Comparison of ENCODE assay signal across 12 mouse cellular contexts in genomic region chr2:119817047-119817446, GRCm38 (mm10). TPM values are rescaled to one million over a fixed set of nuclear protein-coding genes. Genes with fewer than 3 reads are reported as not detected.
DNase-seq lines count a peak whose midpoint lies in the region; ATAC-seq and TF ChIP-seq lines count a peak whose summit lies in the region.
"Had no signal": no experiment of that assay in that cellular context is flagged by ENCODE, and none has a peak within 500 bp of the region (broad histone marks: within the 10 kb centered on the region; RNA-seq: fewer than 3 reads in every experiment).

No protein-coding gene starts in this region.

- WGBS in lung, adult 2 months, result 86% methylated on average over 5 of the region's 5 CpGs
- WGBS in midbrain, embryonic 16.5 days, result 80% methylated on average over 5 of the region's 5 CpGs

- no peak overlapping the region for H3K9ac ChIP-seq in midbrain, embryonic 16.5 days (ENCODE audit: low read depth, low read length)
- H3K9ac ChIP-seq: heart, embryonic 15.5 days had no signal

- DNase-seq in adrenal gland, postnatal 14 days, result peak; percentile 50
- no peak for DNase-seq in adrenal gland, adult 18-20 months (ENCODE audit: low spot score in 2 of 2)
- DNase-seq in lung, adult 18-20 months, result peak; percentile 63 to 72
- no peak for DNase-seq in lung, adult 2 months
- DNase-seq in cerebellum, postnatal 36 days, result peak; percentile 72 to 82
- DNase-seq in thymus, adult 18-20 months, result no peak

- TF ChIP-seq POLR2A in lung, adult 2 months (IDR thresholded peaks at IDR 0.05; ENCODE audit: borderline replicate concordance, extremely low read depth, low read depth, low read length), result no peak

- peaks cover 7% of the 10 kb centered on the region; the same call in 1 of the 2 replicates for H3K36me3 ChIP-seq in midbrain, embryonic 16.5 days (ENCODE audit: control insufficient read depth, insufficient read depth, low read length)
- H3K36me3 ChIP-seq: heart, embryonic 15.5 days had no signal

- peak overlapping the region; percentile 13; the same call in 1 of the 2 replicates for H3K27ac ChIP-seq in midbrain, embryonic 16.5 days (ENCODE audit: low read length)
- H3K27ac ChIP-seq: heart, embryonic 15.5 days had no signal

- ATAC-seq in midbrain, embryonic 16.5 days, result peak; percentile 84
- no peak for ATAC-seq in erythroid progenitor cell, adult 5-6 weeks (replicated peaks; ENCODE audit: low FRiP score, poor library complexity, severe bottlenecking)

- H3K4me1 ChIP-seq in lung, adult 2 months (ENCODE audit: control insufficient read depth, insufficient read depth, low read length), result no peaks in the 10 kb centered on the region
- no peaks in the 10 kb centered on the region for H3K4me1 ChIP-seq in midbrain, embryonic 16.5 days (ENCODE audit: control insufficient read depth, insufficient read depth, low read length)

- H3K4me2 ChIP-seq in midbrain, embryonic 16.5 days (ENCODE audit: low read length), result no peak overlapping the region
- H3K4me2 ChIP-seq: heart, embryonic 15.5 days had no signal

- H3K27me3 ChIP-seq in midbrain, embryonic 16.5 days (ENCODE audit: control insufficient read depth, insufficient read depth, low read depth, low read length), result no peaks in the 10 kb centered on the region
- H3K27me3 ChIP-seq: heart, embryonic 15.5 days had no signal

- no peaks in the 10 kb centered on the region for H3K9me3 ChIP-seq in midbrain, embryonic 16.5 days (replicated peaks; ENCODE audit: control insufficient read depth, low read length, poor library complexity, severe bottlenecking)
- H3K9me3 ChIP-seq: heart, embryonic 15.5 days had no signal

- H3K4me3 ChIP-seq in lung, adult 2 months (replicated peaks; ENCODE audit: extremely low read depth, low read depth, low read length), result no peak overlapping the region
- no peak overlapping the region for H3K4me3 ChIP-seq in midbrain, embryonic 16.5 days (ENCODE audit: low read depth, low read length)
- H3K4me3 ChIP-seq: heart, embryonic 15.5 days had no signal

- TF ChIP-seq CTCF in lung, adult 2 months (IDR thresholded peaks at IDR 0.05; ENCODE audit: insufficient read depth, low read length), result no peak

RNA-seq across cellular contexts. Expression of gene Tyro3, which starts 19.5 kb away (rescaled TPM):
- total RNA-seq in adrenal gland, postnatal 14 days (2021), result 6.0 and 7.7 TPM in 2 replicates
- total RNA-seq in adrenal gland, adult 18-20 months (2021), result 1 to 10 TPM; 2.5 to 3.5 TPM
- polyA plus RNA-seq in lung, adult 2 months (2012; rRNA removed), result 11.8 and 16.4 TPM in 2 replicates
- 20.0 and 24.4 TPM in 2 replicates for polyA plus RNA-seq in midbrain, embryonic 16.5 days (2015; fragmentation: Nextera tagmentation; extraction: Ambion mirVana)
- total RNA-seq in erythroid progenitor cell, adult 5-6 weeks (2015; ENCODE audit: low replicate concordance), result not detected in 2 replicates
- total RNA-seq in erythroid progenitor cell, adult 5-6 weeks (2017; ENCODE audit: low replicate concordance), result not detected in 2 replicates

RNA-seq across cellular contexts. Expression of gene Rpap1, which starts 29.7 kb away (rescaled TPM):
- total RNA-seq in adrenal gland, postnatal 14 days (2021), result 14.8 and 18.9 TPM in 2 replicates
- 10 to 100 TPM; 12.5 to 14.4 TPM for total RNA-seq in adrenal gland, adult 18-20 months (2021)
- 21.6 and 24.5 TPM in 2 replicates for polyA plus RNA-seq in lung, adult 2 months (2012; rRNA removed)
- 16.9 and 17.5 TPM in 2 replicates for polyA plus RNA-seq in midbrain, embryonic 16.5 days (2015; fragmentation: Nextera tagmentation; extraction: Ambion mirVana)
- 0.42 and 2.2 TPM in 2 replicates for total RNA-seq in erythroid progenitor cell, adult 5-6 weeks (2015; ENCODE audit: low replicate concordance)
- total RNA-seq in erythroid progenitor cell, adult 5-6 weeks (2017; ENCODE audit: low replicate concordance), result 2.8 and 3.2 TPM in 2 replicates

RNA-seq across cellular contexts. Expression of gene Ltk, which starts 56.8 kb away (rescaled TPM):
- 0.86 and 1.1 TPM in 2 replicates for total RNA-seq in adrenal gland, postnatal 14 days (2021)
- 1 to 10 TPM in 1 of 2 experiments, under 1 TPM in 1; 0.99 to 1.1 TPM for total RNA-seq in adrenal gland, adult 18-20 months (2021)
- polyA plus RNA-seq in lung, adult 2 months (2012; rRNA removed), result 3.9 and 4.2 TPM in 2 replicates
- 2.0 and 2.7 TPM in 2 replicates for polyA plus RNA-seq in midbrain, embryonic 16.5 days (2015; fragmentation: Nextera tagmentation; extraction: Ambion mirVana)
- not detected in 2 replicates for total RNA-seq in erythroid progenitor cell, adult 5-6 weeks (2015; ENCODE audit: low replicate concordance)
- not detected in 2 replicates for total RNA-seq in erythroid progenitor cell, adult 5-6 weeks (2017; ENCODE audit: low replicate concordance)
- total RNA-seq: megakaryocyte, adult 5-6 weeks had no signal
- polyA plus RNA-seq: embryonic facial prominence, embryonic 11.5 days; limb, embryonic 11.5 days had no signal

Comparison
In these comparisons a context has a peak if more than half of its experiments do, and no peak if none do; other contexts are left out.
1. DNase-seq: peak in adrenal gland, postnatal 14 days (single experiment), lung, adult 18-20 months (2 of 2) and cerebellum, postnatal 36 days (2 of 2); none in adrenal gland, adult 18-20 months (0 of 2), lung, adult 2 months (single experiment) and thymus, adult 18-20 months (0 of 2).